Mouse (Mus musculus) bone marrow, adult 2 months (tissue): ENCODE data around the gene Plekhg1.
A peak's percentile ranks its signal among the peaks of the same experiment; 100 is the strongest.

ENCODE experiments used
- CTCF ChIP-seq: fragments of 200-500 bp; IDR thresholded peaks from 2 replicates; pipeline ENCODE4 v1.5.1; 2011; ENCODE audit warnings: low read length, control low read depth; ENCODE audit not compliant: control insufficient read depth, insufficient read depth
- POLR2A ChIP-seq: fragments of 200-500 bp; IDR thresholded peaks from 2 replicates; pipeline ENCODE4 v1.6.1; 2011; ENCODE audit warnings: low read depth, mild to moderate bottlenecking, control low read depth, low read length, borderline replicate concordance; ENCODE audit not compliant: control insufficient read depth

- TF ChIP-seq CTCF (peak; percentile 80), POLR2A (no peak)
These were observed 256.2 kb downstream of the Plekhg1 start for GRCm38 (mm10) chr10:3996170-3996876.
